8 mouse cellular contexts compared by ENCODE assay signal in the genomic region with DNA sequence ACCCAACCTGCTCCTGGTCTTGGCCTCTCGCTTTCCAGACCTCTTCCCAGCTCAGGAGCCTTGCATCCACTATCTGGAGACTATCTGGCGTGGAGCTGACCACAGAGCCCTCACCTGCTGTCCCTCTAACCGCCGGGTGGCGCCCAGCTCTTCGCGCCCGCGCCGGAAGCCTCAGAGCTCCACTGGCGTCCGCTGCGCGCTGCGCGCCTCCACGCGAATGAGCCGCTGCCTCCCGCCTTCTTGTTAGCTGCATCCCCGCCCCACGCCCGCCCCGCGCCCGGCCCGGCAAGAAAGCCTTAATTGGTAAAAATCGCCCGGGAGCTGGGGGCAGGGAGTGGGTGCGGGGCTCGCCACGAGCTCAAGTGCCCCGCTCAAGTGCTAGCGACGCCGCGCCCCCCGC. TPM values are rescaled to one million over a fixed set of nuclear protein-coding genes. Genes with fewer than 3 reads are reported as not detected.
DNase-seq lines count a peak whose midpoint lies in the region; ATAC-seq and TF ChIP-seq lines count a peak whose summit lies in the region.

A gene (minus strand): TSS at position 206 of the 400 bp plus-strand sequence.

- peak within 1 kb of the TSS; percentile 53 for H3K4me2 ChIP-seq in lung, postnatal 0 days (replicated peaks; ENCODE audit: low read depth, low read length)

- H3K36me3 ChIP-seq in hindbrain, embryonic 10.5 days: no peaks in the 10 kb centered on the region
- H3K36me3 ChIP-seq in lung, postnatal 0 days (ENCODE audit: insufficient read depth, low read length): no peaks in the 10 kb centered on the region

- peaks cover 10% of the 10 kb centered on the region for H3K4me1 ChIP-seq in hindbrain, embryonic 10.5 days (replicated peaks)
- no peaks in the 10 kb centered on the region for H3K4me1 ChIP-seq in lung, postnatal 0 days (ENCODE audit: insufficient read depth, low read depth, low read length)

- peak within 1 kb of the TSS; percentile 87 for H3K27ac ChIP-seq in hindbrain, embryonic 10.5 days
- peak within 1 kb of the TSS; percentile 70 for H3K27ac ChIP-seq in lung, postnatal 0 days (ENCODE audit: low read length)

- TF ChIP-seq CTCF in lung, postnatal 0 days (IDR thresholded peaks at IDR 0.05): peak; percentile 65

- no peak for TF ChIP-seq EP300 in lung, postnatal 0 days (IDR thresholded peaks at IDR 0.05)

- peak within 1 kb of the TSS; percentile 60 for H3K4me3 ChIP-seq in hindbrain, embryonic 10.5 days
- H3K4me3 ChIP-seq in lung, postnatal 0 days (ENCODE audit: low read depth, low read length): peak within 1 kb of the TSS; percentile 32

- peaks cover 6% of the 10 kb centered on the region; the same call in 1 of the 2 replicates for H3K27me3 ChIP-seq in hindbrain, embryonic 10.5 days (ENCODE audit: insufficient read depth, poor library complexity, severe bottlenecking)
- H3K27me3 ChIP-seq in lung, postnatal 0 days (replicated peaks; ENCODE audit: insufficient read depth, low read length): no peaks in the 10 kb centered on the region

- peak; percentile 78 for DNase-seq in MN1 (ENCODE audit: low spot score)
- peak; percentile 78 for DNase-seq in cerebellum, adult 9-10 months
- DNase-seq in frontal cortex, postnatal 10 days (ENCODE audit: low spot score in 2 of 2): peak; percentile 35 to 47
- peak; percentile 62 for DNase-seq in hindbrain, embryonic 10.5 days (ENCODE audit: low spot score)
- peak; percentile 67 for DNase-seq in layer of hippocampus, adult 9-11 months
- peak; percentile 69 for DNase-seq in lung, postnatal 0 days (ENCODE audit: low spot score)
- peak; percentile 46 for DNase-seq in ovary, postnatal 14 days (ENCODE audit: low spot score)
- peak; percentile 66 for DNase-seq in thymus, postnatal 25 days

- 24% methylated on average over 38 of the region's 38 CpGs for WGBS in hindbrain, embryonic 10.5 days
- 12% methylated on average over 32 of the region's 38 CpGs for whole genome bisulfite sequencing in lung, postnatal 0 days

- 0 out of 2 replicates have a peak, but pooled peaks have one; percentile 1 for ATAC-seq in lung, postnatal 0 days

- no peak within 1 kb of the TSS; the same call in 1 of the 2 replicates for H3K9ac ChIP-seq in lung, postnatal 0 days (replicated peaks; ENCODE audit: low read depth)

- no peaks in the 10 kb centered on the region; the same call in 1 of the 2 replicates for H3K9me3 ChIP-seq in hindbrain, embryonic 10.5 days
- H3K9me3 ChIP-seq in lung, postnatal 0 days (ENCODE audit: low read length): no peaks in the 10 kb centered on the region

RNA-seq across cellular contexts. Expression of the gene that starts here (rescaled TPM):
- 215 and 271 TPM in 2 replicates for polyA plus RNA-seq in hindbrain, embryonic 10.5 days (2016; fragmentation: Nextera tagmentation; extraction: Ambion mirVana)
- polyA plus RNA-seq in lung, postnatal 0 days (2015; fragmentation: Nextera tagmentation; extraction: Ambion mirVana): 171 and 179 TPM in 2 replicates

Comparison
In these comparisons a context has a peak if more than half of its experiments do, and no peak if none do; other contexts are left out.
1. Peak in every context shown above with its lines: DNase-seq, ATAC-seq, H3K4me3 ChIP-seq and H3K27ac ChIP-seq.